Mouse (Mus musculus): ENCODE measurements around the gene Wdr74.

DNA sequence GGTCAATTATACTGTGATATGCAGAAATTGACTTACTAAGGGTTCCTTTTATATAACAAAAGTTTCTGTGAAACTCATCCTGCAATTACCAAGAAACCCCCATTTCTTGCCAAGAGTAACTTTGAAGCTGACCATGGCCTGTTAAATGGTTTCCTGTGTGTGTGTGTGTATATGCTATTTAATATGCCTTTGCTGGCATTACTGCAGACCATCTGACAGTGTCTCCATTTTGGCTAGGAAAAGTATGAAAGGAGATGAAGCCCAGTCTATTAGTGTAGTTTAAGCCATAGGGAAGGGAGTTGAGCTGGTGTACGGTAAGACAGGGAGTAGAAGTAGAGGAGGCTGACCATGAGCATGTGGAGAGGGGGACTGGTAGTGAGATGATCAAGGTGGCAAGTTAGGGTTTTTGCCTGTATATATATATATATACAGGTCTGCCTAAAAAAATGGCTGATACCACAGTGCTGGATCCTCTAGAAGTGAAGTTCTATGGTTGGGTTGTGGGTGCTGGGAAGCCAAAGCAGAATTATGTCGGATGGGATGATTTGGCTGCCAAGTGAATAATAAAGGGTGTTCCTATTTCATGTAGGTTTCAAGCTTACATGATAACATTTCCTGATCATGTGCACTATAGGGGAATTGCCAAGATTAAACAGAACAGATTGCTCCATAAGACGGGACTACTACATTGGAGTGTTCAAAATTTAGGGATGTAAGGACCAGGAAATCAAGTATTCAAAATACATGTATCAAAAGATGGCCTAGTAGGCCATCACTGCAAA lies 8.8 kb upstream of the Wdr74 start:
- TF ChIP-seq POLR2A (IDR thresholded peaks at IDR 0.05; ENCODE audit: low read depth, low read length) (peak; percentile 49), IRF4 (IDR thresholded peaks at IDR 0.05; ENCODE audit: low read depth, low read length) (no peak), CHD2 (IDR thresholded peaks at IDR 0.05; ENCODE audit: low read length) (no peak; the same call in 1 of the 2 replicates), CTCF (conservative IDR thresholded peaks at IDR 0.05 in 1 of 2, IDR thresholded peaks at IDR 0.05 in 1 of 2; ENCODE audit: low read depth in 2 of 2, low read length in 2 of 2) (no peak), BHLHE40 (IDR thresholded peaks at IDR 0.05; ENCODE audit: low read depth, low read length) (no peak)
